Mouse (Mus musculus) embryo, embryonic 11 days (tissue): ENCODE measurements around the gene Runx2.
A peak's percentile ranks its signal among the peaks of the same experiment; 100 is the strongest.

Source experiments
- DNase-seq: peaks from one replicate; pipeline ENCODE4 v3.0.0-alpha.2; 2015

Runx2 gene

DNA sequence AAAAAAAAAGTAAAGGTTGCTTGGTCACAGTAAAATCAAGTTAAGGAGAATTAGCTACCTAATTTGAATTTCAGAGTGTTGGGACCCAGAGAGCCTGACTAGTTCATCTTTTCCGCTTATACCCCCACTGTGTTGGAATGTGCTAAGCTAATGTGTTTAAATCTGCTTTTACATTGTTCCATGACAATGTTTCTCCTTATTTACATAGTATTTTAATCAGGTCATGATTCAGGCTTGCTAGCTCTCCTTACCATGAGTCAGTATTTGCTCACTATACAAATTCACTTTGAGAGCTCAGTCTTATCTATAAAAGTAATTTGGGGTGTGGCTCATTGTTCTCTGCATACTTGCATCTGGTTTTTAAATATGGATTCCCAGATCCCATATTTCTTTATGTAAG, 47.2 kb downstream of the Runx2 start:
- no peak for DNase-seq

DNA sequence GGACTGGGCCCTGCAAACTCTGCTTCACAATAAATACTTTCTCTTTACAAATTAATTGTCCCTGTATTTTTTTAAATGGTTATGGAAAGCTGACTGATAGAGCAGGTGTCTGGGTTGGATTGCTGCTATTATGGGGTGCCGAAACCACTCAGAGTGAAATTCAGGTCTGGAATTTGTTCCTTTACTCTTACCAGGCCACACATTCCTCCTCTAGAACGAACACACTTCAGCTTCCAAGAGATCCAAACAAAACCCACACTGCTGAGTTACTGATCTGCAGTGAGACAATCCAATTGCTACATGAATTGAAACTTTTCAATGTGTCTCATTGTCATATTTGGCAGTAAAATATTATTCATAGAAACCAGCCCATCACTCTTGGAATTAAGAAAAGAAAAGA, 47.6 kb downstream of the Runx2 start:
- DNase-seq, result no peak

DNA sequence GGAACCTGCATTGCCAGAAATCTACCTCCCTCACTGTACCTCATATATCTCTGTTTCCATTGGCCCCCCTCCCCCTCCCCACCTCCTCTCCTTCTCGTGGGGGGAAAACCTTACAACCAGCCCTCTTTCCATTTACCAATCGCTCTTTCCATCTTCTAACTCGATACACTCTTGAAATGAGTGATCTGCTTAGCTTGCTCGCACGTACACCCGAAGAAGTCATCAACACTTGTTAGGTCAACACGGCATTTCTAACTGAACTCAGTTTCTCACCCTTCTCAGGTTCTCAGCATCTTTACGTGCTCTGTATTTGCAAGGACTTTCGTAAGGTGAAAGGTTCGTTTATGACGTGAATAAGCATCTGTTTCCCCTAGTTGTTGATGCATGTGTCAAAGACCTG, 48.3 kb downstream of the Runx2 start:
- DNase-seq, result no peak

DNA sequence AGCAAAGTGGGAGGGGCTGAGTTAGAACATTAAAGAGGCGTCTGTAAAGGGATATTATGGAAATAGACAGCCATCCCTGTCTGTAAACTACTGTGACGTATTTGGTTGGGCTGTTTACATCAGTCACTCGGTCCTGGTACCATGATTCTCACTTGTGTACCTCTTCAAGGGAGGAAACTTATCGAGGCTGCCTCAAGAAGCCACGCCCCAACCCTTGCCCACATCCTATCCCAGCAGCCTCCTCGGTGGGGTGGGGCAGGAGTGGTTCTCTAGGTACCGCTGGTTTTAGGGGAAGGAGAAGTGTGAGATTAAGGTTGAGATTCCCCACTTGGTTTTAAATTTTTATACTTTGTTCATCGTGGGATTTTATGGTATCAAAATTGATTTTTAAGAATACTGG, 69.2 kb downstream of the Runx2 start:
- no peak for DNase-seq

DNA sequence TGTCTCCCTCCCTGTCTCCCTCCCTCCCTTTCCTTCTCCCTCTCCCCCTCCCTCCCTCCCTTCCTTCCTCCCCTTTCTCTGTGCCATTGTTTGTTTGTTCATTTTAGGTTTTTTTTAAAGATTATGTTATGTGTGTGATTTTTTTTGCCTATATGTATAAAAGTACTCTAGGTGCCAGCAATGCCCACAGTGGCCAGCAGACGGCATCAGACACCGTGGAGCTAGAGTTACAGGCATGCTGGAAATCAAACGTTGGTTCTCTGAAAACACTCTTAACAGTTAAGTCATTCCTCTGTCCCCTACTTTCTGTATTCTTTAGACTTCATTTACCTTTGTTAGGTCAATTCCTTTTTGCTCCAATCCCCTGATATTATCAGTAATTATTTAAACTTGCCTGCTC, 70.8 kb downstream of the Runx2 start:
- DNase-seq, result no peak

DNA sequence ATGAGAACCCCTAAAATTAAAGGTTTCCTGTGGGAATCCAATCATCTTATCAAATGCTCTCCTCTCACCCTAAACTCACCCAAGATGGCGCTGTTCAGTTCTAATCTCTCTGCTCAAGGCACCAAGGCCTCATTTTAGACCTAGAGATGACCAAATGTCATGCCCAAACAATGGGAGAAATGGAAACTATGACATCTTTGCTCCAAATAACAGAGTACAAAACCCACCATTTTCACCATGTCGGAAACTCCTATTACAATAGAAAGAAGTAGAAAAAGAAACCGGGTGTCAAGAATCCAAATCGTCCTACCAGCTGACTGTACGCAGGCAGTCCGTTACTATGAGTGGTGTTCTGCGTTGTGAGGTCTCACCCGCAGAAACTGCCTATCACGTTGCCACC, 72.4 kb downstream of the Runx2 start:
- no peak for DNase-seq

DNA sequence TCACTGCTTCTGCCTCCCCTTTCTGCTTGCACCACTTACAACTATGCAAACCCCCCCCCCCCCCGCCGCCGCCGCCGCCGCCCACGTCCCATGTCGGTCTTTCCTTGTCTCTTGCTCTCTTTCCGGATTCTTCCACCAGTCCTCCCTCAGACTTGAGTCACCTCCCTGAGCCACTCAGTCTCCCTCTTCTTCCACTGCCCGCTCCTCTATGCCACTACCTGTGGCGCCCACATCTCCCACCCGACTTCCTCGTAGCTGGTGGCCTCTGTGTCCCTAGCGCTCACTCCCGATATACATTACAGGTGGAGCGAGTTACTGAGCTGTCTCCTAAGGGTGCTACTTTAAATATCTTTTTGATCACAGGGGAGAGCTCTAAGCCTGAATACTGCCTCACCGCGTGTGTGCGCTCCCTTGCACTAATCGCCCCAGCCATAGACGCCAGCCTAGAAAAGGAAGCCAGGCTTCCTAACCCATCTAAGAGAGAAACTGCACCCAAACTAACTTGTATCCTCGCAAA, 76.4 kb downstream of the Runx2 start:
- no peak for DNase-seq

DNA sequence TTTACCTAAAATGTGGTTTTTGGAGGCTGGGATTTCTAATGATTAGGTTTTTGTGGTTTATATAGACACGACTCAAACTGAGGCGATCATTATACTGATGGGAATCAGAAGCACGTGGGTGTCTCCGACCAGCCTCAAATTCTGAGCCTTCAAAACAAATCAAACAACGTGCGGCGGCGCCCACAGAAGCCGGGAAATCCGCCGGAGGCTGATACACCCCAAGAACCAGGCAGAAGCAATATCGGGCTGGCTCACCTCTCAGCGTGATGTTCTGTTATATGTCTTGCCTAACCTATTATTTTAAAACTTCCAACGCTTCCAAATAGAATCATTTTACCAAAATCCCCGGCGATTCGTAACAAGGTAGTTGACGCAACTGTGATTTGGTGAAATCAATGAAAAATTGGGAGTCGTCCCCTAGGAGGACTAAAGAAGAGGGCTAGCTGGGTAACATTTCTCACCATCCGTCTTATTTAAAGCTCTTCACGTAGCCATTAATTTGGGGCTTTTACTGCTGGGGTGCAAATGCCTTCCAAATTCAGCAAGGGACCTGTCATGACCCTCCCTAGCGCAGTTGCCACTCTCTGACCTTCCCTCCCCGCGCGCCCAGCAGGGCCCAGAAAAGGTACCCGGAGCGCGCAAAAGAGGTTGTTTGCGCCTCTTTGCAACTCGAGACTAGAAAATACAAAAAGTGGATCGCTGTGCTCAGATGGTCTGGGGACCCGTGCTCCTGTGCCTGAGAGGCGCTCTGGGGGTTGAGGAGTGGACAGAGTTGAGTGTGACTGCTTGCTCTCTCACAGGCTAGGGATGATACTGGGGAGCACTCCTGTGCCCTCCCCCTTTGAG, 77.1 kb downstream of the Runx2 start:
- peak; percentile 47 for DNase-seq

DNA sequence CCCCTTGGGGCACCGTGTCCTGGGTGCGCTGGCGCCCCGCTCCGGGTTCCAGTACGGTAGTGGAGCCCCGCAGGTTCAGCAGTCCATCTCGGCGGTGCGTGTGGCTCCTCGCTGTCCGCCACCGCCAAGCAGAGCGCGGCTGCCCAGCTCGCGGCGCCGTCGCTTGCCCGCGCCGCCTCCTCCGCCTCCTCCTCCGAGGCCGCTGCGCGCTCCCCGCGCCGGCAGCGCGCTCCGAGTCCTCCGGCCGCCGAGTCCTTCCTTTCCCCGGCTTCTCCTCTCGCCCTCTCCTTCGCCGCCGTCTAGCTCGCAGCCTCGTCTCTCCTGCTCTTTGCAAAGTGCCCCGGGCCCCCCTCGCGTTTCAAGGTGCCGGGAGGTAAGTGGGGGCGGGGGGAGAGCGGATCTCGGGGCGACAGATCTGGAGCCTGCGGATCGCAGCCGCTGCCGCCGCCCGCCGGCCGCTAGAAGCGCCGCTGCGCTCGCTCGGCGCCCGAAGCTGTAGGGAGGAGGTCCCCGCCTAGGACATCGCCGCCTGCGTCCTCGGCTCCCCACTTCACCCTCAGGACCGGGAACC, 78.5 kb downstream of the Runx2 start:
- peak; percentile 88 for DNase-seq

DNA sequence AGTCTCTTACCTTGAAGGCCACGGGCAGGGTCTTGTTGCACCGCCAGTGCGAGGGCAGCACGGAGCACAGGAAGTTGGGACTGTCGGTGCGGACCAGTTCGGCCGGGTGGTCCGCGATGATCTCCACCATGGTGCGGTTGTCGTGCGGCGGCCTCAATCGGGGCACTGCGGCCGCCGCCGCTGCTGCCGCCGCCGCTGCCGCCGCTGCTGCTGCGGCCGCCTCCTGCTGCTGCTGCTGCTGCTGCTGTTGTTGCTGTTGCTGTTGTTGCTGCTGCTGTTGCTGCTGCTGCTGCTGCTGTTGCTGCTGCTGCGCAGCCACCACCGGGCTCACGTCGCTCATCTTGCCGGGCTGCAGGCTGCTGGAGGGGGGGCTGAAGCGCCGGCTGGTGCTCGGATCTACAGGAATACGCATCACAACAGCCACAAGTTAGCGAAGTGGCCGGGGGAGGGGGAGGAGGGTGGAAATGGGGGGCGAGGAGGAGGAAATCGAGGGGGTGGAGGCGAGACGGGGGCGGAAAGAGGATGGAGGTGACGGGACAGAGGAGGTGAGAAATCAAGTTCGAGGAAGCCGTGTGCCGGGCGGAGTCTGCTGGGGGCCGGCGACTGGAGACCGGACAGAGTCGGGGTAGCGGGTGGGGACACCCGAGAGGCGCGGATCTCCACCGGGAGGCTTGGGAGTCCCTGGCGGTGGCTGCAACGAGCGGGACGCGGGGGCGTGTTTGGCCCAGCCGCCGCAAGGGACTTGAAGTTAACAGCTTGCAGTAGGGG, 79.2 kb downstream of the Runx2 start:
- peak; percentile 51 for DNase-seq

DNA sequence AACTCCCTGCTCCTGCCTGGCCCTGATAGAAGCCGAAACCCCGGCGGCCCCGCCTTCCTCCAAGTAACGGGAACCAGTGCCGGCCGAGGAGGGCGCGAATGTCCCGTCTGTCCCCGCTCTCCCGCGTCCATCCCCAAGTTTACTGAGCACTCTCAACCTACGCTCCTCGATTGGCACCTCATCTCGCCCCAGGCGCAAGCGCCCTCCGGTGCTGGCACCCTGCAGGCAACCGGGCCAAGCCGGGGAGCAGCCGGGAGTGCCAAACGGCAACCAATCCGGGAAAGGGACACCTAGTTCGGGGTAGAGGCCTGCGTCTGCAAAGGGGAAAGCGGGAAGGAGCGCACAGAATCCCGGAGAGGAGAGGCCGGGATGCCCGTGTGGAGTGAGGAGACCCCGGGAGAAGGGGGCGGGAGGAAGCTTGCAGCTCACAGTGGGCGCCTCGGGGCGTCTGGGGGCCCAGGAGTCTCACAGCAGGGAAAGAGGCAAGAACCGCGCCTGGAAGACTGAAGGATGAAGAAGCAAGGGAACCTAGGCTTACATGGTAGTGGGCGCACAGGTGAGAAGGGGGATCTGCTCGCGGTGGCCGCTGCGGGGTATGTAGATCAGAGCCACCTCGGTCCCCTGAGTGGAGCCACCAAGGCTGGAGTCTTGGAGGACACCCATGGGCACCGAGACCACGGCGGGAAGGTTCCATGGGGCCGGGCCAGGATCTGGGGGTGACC, 79.9 kb downstream of the Runx2 start:
- DNase-seq, result peak; percentile 66

DNA sequence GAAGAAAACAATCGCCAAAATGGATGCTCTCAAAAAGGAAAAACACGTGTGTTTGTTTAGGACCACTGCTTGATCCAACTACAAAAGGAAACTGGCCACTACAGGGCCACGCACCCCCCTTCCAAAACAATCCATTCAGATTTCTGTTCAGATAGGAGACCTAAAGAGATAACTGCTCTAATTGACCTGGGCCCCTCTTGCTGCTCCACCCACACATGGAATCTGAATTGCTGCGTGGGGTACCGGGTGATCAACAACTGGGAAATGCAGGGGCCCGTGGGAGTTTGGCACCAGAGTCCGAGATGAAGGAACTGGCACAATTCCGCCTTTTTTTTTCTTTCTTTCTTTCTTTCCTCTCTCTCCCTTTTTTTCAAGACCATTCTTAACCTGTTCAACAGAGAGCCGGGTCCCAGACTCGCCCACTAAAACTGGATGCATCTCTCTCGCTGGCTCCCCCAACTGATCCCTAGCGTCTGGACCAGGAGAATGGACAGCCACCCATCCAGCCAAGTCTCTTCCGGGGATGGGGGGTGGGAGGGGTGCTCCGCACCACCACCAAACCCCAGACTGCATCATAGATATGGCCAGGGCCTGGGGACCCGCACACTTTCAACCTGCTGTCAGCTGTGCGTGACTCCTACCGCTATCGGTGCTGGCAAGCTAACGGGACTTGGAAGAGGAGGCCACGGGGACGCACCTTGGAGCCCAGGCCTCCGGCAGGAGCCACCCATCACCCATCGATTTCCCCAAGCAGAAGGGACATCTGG, 80.9 kb downstream of the Runx2 start:
- DNase-seq, result no peak

DNA sequence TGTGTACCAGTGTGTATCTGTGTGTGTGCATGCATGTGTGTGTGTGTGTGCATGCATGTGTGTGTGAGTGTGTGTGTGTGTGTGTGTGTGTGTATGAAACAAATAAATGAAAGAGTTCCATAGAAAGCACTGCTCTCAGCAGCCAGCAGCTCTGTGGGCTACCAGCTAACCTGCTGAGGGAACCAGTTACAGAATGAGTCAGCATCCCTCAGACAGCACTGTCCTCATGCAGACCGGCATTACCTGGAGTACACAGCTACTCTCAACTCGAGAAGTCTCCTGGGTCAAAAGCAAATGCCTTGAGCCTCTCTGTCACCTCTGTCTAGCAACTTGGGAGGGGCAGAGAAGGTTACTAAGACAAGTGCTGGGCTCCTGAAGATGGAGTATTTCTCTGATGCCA, 86.1 kb downstream of the Runx2 start:
- DNase-seq, result no peak

DNA sequence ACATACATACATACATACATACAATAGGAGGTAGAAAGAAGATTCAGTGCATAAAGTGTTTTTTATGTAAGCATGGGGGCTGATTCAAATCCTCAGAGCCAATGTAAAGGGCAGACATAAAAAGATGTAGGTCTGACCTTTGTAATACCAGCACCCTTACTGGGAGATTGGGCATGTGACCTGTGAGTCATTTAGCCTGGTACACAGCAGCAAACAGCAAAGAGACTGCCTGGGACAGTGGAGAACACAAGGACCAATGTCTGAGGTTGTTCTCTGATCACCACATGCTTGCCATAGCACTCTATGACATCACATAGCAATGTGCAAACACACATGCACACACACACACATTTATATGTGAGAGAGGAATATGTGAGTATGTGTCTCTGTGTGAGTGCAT, 86.9 kb downstream of the Runx2 start:
- DNase-seq, result no peak

DNA sequence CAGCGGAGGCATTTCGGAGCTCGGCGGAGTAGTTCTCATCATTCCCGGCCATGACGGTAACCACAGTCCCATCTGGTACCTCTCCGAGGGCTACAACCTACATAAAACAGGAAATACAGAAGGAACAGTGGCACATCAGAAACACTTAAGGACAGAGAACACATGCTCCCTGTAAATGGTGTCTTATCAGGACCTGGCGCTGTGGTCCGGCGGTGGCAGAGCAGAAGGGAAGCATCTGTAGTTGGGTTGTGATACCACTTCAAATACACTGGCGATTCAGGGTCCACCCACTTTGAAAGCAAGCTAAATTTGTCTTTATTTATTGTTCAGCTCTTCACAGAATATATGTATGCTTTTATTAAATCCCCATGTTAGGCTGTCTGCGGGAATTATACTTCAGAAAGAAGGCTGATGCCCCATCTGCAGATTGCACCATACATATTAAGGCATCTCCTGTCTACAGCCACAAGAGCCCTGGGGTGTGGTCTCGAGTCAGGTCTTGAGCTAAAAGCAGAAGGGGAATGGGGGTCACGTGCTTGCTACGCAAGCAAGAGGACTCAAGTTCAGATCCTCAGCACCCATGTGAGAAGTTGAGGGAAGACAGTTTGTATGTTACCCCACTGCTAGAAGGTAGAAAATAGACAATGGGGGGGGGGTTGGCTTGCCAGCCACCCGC, 89.7 kb downstream of the Runx2 start:
- no peak for DNase-seq

DNA sequence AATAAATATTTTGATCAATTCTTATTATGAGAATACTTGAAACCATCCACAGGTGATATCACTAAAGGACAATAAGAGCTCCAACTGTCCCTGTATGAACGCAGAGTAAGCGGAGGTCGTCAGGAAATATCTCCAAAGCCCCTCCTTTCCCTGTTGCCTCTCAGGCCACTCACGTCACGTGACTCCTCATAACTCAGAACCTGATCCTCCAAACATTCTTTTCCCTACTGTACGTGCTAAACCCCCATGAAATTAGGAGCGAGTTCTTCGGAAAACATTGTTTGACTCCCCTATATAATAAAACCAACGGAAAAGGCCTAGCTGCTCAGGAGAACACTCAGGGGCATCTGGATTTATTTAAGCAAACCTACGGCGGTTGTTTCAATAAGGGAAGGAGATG, 90.3 kb downstream of the Runx2 start:
- DNase-seq, result no peak

DNA sequence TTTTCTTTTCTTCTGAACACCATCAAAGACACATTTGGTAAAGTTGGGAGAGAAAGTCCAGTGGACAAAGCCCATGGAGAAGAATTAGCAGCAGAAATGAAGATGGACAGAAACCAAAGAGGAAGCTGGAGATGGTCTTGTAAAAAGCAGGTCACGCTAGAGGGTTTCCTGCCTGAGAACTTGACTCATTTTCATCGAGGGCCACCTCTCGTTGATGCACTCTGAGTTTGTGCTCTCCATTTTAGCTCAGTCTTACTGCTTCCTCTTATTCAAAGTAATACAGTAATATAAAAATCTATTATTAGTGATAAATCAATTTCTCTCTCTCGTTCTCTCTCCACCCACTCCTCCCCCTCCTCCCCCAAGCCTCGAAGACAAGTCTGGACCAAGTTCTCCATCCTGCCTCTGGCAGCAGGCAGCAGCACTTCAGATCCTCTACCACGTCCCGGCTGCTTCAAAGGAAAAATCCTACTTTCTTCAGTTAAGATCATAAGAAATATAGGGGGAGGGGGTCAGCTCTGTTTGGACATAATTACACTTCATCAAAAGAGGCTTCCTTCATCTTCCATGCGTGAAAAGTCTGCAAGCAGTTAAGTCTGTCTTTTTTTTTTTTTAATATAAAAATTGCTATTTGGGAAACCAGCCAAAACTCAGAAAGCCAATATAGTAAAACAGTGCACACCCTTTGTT, 92.3 kb downstream of the Runx2 start:
- no peak for DNase-seq

DNA sequence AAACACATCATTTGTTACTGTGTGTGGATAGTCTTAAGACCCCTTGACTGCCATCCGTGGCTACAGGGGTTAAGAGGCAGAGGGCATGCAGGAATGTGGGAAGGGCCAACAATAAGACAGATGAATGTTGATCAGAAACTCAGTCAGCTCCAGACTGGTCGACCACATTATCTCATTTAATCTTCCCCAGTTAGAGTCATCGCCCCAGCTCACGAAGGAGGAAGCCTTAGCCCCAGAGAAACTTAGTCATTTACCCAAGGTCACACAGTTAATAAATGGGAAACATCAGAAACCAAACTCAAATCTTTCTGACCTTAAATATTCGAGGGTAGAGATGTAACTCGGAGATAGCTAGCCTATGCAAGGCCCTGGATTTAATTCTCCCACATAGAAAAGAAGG, 96.0 kb downstream of the Runx2 start:
- DNase-seq, result no peak

DNA sequence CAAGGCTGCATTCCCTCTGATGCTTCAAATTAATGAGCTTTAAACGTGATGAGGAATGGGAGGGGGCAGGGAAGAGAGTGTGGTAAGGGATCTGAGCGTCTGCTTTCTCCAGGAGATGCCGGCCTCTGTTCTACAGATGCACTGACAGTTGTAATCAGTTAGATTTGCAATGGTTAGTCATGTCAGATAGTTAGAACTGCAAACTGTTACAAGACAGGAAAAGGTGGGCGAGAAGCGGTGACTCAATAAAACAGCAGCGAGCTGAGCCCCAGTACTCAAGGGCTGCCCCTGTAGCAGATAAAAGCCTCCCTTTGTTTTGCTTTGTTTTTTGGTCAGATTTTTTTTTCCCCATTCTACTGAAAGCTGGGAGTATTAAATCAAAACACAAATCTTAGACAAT, 96.6 kb downstream of the Runx2 start:
- DNase-seq, result no peak

DNA sequence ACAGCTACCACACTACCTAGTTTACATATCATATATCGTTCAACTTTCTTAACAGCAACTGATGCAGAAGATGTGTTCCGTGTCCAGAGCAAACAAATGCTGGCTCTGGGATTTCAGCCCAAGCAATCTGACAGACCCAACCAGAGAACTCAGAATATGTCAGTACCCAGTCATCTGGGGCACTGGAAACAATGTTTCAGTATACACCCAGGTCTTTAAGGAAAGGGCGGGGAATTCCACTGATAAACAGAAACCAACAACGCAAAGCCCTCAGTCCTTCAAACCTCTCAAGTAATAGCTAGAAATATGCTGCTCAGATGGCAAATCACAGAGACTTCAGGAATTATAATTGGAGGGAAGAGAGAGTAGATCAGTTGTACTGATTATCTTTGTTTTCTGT, 100.5 kb downstream of the Runx2 start:
- no peak for DNase-seq

DNA sequence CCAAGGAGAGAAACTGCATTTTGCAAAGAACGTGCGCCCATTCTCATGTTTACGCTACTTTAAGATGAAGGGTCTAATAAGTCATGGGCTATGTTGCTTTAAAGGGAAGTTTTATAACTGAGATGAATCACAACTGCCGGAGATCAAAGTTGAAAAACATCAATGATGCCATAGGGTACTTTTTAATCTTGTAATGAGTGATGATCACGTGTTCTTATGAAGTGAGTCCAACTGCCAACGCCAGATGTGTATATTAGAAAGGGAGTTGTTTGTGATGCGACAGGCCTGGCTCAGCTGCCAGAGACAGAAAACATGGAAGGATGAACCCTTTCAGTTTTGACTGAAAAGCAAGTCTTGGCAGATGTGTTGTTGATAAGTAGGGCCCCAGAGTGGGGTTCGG, 101.2 kb downstream of the Runx2 start:
- DNase-seq, result no peak
